Mouse (Mus musculus) CD4-positive naive resting alpha-beta T cell, adult 57 days (primary cell): ENCODE measurements around the gene Gjb3. TPM values are rescaled to one million over a fixed set of nuclear protein-coding genes. Genes with fewer than 3 reads are reported as not detected.

Experiments used
- total RNA-seq: library from RNA; stranded (reverse); gene quantifications from one replicate; pipeline ENCODE4 v1.2.4, GENCODE M21; 2023

The Gjb3 gene
- not detected for total RNA-seq

DNA sequence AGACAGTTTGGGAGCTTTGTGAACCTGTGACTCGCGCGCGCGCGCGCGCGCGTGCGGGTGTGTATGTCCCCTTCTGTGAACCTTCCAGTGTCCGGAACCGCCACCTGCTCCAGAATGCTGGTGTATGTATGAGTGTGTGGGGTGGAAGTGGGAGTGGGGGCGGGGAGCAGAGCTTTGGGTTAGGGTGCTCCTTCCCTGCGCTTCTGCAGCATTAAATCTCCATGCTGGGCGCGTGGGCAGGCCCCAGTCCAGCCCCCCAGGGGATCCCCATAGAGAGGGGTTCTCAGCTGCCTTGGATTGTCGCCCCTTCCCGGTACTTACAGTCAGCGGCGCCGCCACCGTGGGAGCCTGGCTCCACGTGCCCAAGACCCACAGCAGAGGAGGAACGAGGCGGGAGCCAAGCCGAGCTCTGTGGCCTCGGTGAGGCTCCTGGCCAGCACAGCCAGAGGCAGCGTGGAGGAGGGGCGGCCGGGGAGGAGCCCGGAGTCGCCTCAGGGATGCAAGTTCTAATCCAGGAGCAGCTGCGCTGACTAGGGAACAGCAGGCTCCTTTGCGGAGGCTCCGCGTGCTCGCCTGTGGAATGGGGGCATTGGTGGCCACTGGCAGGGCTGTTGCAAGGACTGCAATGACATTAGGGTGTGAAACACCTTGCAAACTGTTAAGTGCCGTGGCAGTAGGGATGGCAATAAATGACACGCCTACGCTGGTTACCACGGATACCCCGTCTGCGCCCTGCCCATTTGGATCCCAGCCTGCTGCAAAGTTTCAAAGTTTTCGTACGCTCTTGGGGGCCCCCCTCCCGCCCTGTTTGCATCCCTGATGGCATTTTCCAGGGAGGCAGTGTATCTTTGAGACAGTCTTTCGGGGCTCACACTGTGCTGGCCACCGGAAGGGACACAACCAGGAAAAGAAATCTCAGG, at the start of gene Gjb3:
Gene Gjb3, minus strand, starts transcription at position 664 of the 920 bp plus-strand sequence.

GRCm38 (mm10) chr4:127358018-127358417, 27.4 kb upstream of the Gjb3 start, which contains the start of gene Gjb5:
Gene Gjb5 (minus strand): TSS chr4:127358181.

GRCm38 (mm10) chr4:127353951-127354438, 23.4 kb upstream of the Gjb3 start, which contains the start of gene Gjb4:
Gene Gjb4 (minus strand): TSS chr4:127354081.

GRCm38 (mm10) chr4:127313861-127314260, 16.8 kb downstream of the Gjb3 start, which contains the start of gene Gja4:
Gene Gja4 (minus strand): TSS chr4:127314039.

Other genes with a start within 250 kb of the Gjb3 start
- gene Tmem35b, start 207.2 kb downstream of the Gjb3 start, total RNA-seq: 4.9 TPM
- gene Dlgap3, start 161.6 kb downstream of the Gjb3 start, total RNA-seq: 0.24 TPM
- gene Smim12, start 87.1 kb downstream of the Gjb3 start, total RNA-seq: 21.1 TPM
- not detected for gene Gja4, start 16.8 kb downstream of the Gjb3 start, total RNA-seq
- gene Gjb4, start 23.2 kb upstream of the Gjb3 start, total RNA-seq: not detected
- not detected for gene Gjb5, start 27.3 kb upstream of the Gjb3 start, total RNA-seq